Mouse (Mus musculus) adrenal gland (tissue): ENCODE data around the gene Rbfox2.

Experiments used
- intact Hi-C: fragments of 180-260 bp; cut with DNase I; formaldehyde crosslinking; loops from one replicate; pipeline ENCODE4 v1.15.1; 2025

Rbfox2 gene

GRCm38 (mm10) chr15:77044597-77045320, 262.0 kb downstream of the Rbfox2 start, which contains the start of gene Apol6:
Gene Apol6 (plus strand): TSS chr15:77044729.
- intact Hi-C loops = no loop called here

- intact Hi-C loops = no loop called here
Observed at GRCm38 (mm10) chr15:77040784-77041183, 266.0 kb downstream of the Rbfox2 start.

DNA sequence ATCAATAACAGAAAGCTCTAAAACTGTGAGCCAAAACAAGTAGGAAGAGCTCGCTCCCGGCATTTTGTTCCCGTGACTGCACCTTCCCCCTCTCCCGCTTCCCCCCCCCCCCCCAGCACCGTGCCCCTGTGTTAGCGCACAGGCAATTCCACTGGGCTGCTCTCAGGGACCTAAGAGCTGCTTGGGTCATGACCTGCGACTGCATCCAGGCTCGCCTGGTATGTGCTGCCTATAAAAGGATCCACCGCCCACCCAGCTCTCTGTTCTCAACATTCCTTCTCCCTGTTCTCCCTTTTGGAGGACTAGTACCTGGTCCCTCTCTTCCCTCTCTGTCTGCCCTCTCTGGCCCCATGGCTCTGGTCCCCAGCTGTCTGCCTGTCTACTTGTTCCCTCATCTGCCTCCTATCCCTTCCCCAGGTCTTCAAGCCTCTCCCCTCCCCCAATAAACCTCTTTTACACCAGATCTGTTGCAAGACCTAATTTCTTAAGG, 267.5 kb downstream of the Rbfox2 start:
- intact Hi-C loops = no loop called here

DNA sequence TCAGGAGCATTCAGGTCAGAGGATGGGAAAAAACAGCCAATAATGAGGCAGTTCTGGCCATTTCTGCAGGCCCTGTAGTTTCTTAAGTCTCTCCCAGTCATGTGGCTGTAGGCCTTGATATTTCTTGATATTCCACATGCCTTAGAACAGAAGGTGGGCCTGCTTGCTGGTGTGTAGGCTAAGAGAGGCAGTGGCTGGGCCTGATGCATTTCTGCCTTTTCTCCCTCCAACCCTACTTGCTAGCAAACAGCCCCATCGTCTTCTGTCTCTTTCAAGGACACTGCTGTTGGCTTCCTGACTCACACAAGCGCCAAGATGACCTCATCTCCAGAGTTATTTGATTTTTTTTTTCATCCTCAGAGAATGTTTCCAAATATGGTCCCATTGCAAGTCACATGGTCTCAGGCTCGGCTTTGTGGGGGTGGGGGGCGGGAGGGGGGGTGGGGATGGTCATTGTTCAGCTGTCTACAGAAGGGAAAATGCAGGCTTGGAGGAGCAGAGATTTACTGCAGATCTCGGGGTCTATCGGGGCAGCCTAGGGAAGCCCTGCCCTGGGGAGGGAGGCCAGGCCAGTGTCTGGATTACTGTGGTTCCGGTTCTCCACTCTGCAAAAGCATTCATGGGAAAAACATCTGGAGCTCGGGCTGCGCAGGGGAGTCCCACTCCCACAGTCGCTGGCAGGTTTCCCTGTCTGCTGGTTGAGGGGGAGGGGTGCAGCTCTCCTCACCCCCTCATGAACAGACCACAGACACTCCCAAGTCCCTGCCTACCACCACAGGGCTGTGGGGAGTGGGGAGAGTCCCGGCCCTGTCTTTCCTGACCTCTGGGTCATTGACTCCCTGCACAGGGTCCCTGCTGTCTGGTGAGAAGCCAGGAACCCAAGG, 269.3 kb downstream of the Rbfox2 start:
- intact Hi-C loops = no loop called here

GRCm38 (mm10) chr15:77036989-77037277, 269.9 kb downstream of the Rbfox2 start:
- intact Hi-C loops = no loop called here

GRCm38 (mm10) chr15:77036320-77036988, 270.4 kb downstream of the Rbfox2 start:
- intact Hi-C loops = no loop called here

DNA sequence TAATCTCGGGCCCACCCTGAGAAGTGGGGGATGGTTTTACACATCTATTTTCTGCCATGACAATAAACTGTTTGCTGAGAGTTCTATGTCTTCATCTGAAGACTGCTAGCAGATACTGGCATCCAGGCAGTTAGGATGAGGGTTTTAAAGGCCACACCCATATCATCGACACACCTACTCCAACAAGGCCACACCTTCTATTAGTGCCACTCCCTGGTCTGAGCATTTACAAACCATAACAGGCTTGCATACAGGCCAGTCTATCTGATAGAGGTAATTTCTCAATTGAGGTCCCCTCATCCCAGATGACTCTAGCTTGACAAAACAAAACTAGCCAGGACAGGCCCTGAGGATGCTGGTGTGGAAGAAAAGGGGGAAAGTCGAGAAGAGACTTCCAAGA, 271.2 kb downstream of the Rbfox2 start:
- intact Hi-C loops = no loop called here

GRCm38 (mm10) chr15:77034526-77034925, 272.3 kb downstream of the Rbfox2 start:
- intact Hi-C loops = no loop called here

DNA sequence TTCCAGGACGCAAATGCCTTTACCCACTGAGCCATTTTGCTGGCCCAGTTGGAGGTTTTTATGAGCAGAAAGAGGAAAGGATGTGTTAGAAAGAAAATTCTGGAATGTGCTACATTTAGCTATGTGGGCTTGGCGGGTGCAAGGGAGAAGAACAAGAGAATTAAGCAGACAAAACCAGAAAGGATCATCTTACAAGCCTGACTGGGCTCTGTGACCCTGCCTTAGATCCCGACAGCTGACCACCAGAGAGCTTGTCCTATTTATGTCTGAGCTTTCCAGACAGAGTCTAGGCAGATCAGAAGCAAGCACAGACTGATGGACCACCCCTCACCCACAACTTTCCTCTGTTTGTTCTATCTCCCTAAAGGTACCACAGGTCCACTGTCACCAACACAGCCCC, 275.5 kb downstream of the Rbfox2 start:
- intact Hi-C loops = no loop called here

GRCm38 (mm10) chr15:77029331-77029991, 277.3 kb downstream of the Rbfox2 start:
- intact Hi-C loops = no loop called here
